Mouse (Mus musculus) heart, embryonic 14.5 days (tissue): ENCODE results near the gene Nr6a1. TPM values are rescaled to one million over a fixed set of nuclear protein-coding genes. Genes with fewer than 3 reads are reported as not detected.

Experiments used
- ATAC-seq: fragments of 200-750 bp; cut with Nextera tagmentation; 2 replicates; pipeline ENCODE4 v1.8.0; 2017; ENCODE audit warnings: low read depth, moderate TSS enrichment; ENCODE audit not compliant: insufficient number of reproducible peaks, insufficient read depth, low FRiP score
- H3K27ac ChIP-seq, 2 experiments: fragments of 200-500 bp in 1 of 2; fragments of 300-500 bp in 1 of 2; sonication (generic) in 1 of 2; replicated peaks in 1 of 2; 2 replicates each; pipeline ENCODE4 v1.5.1; 2012 to 2014; ENCODE audit warnings: low read depth in 2 of 2, low read length in 2 of 2, control low read depth in 1 of 2, mild to moderate bottlenecking in 1 of 2, mixed read lengths in 1 of 2; ENCODE audit not compliant: control insufficient read depth in 1 of 2, insufficient read depth in 1 of 2
- H3K27me3 ChIP-seq: fragments of 300-500 bp; sonication (generic); 2 replicates; pipeline ENCODE4 v1.6.1; 2014; ENCODE audit warnings: mild to moderate bottlenecking, low read length, control low read depth; ENCODE audit not compliant: control insufficient read depth, insufficient read depth
- H3K36me3 ChIP-seq: fragments of 300-500 bp; sonication (generic); 2 replicates; pipeline ENCODE4 v1.6.1; 2014; ENCODE audit warnings: mild to moderate bottlenecking, control low read depth, low read length, mixed read lengths; ENCODE audit not compliant: control insufficient read depth, insufficient read depth
- H3K4me1 ChIP-seq, 2 experiments: fragments of 200-500 bp in 1 of 2; fragments of 300-500 bp in 1 of 2; sonication (generic) in 1 of 2; 2 replicates each; pipeline ENCODE4 v1.6.1; 2012 to 2014; ENCODE audit warnings: low read length in 2 of 2, control low read depth in 1 of 2, mixed read lengths in 1 of 2; ENCODE audit not compliant: control insufficient read depth in 2 of 2, insufficient read depth in 2 of 2
- H3K4me2 ChIP-seq: fragments of 300-500 bp; sonication (generic); 2 replicates; pipeline ENCODE4 v1.6.1; 2014; ENCODE audit warnings: mild to moderate bottlenecking, low read length
- H3K4me3 ChIP-seq, 2 experiments: fragments of 200-500 bp in 1 of 2; fragments of 300-500 bp in 1 of 2; sonication (generic) in 1 of 2; 2 replicates each; pipeline ENCODE4 v1.5.1; 2012 to 2014; ENCODE audit warnings: low read length in 2 of 2, mild to moderate bottlenecking in 2 of 2, control low read depth in 1 of 2, low read depth in 1 of 2, moderate library complexity in 1 of 2; ENCODE audit not compliant: control insufficient read depth in 1 of 2, insufficient read depth in 1 of 2
- H3K9ac ChIP-seq: fragments of 300-500 bp; sonication (generic); 2 replicates; pipeline ENCODE4 v1.6.1; 2014; ENCODE audit warnings: mild to moderate bottlenecking, low read length
- H3K9me3 ChIP-seq: fragments of 300-500 bp; sonication (generic); 2 replicates; pipeline ENCODE4 v1.6.1; 2016; ENCODE audit warnings: low read length, control low read depth; ENCODE audit not compliant: control insufficient read depth
- WGBS: fragments of 180-500 bp; shearing (Covaris S2); extraction: QIAGEN DNeasy Blood & Tissue Kit; methylation state at CpG from one replicate; pipeline ENCODE4 v1.1.7; 2014; 5-methylcytosine and 5-hydroxymethylcytosine counted together
- microRNA-seq: library from miRNA; unstranded; fragments of <30 nt; microRNA quantifications from one replicate; pipeline ENCODE4, GENCODE M21; 2016
- polyA plus RNA-seq: library from polyadenylated mRNA; unstranded; fragments of >200 nt; fragmentation: Nextera tagmentation; extraction: Ambion mirVana; gene quantifications from 2 replicates; pipeline ENCODE4 v1.2.1, GENCODE M21; 2014

The Nr6a1 gene
- polyA plus RNA-seq, 1 experiment from 2014 or later: 0.78 TPM

DNA sequence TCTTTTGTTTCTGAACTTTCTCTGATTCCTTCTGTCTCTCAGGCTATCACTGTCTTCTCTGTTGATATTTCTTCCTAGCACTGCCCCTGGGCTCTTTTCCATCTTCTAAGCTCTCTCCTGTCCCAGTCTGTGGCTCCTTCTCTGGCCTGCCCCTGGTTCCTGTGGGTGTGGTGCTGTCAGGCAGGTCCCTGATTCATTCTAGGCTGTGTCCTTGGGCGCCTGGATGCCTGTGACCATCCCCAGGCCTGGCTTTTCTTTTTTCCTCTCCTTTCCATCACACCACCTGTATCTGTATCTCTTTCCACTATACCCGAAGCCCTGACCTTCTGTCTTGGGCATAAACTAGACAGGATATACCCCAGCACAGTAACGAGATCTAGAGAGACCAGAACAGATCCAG is 241.7 kb downstream of the Nr6a1 start:
- H3K27me3 ChIP-seq: peaks cover 30% of the 10 kb centered on the region
- H3K4me2 ChIP-seq: no peak overlapping the region
- no peak for ATAC-seq

DNA sequence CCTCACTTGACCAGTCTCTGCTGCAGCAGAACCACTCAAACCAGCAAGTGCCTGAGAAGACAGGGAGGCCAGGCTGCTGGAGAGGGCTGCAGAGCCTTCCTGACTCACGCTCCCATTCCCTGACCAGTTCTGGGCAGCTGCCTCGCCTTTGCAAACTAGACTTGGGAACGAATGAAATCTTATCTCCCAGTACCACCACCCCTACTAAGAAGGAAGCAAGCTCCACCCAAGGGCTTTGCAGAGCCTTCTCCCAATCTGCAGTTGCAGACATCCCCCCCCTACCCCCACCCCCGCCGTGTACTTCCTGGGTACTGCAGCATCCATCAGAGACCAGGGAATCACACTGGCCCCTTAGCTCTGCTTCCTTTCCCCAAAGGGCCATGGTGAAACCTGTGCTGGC is 244.4 kb downstream of the Nr6a1 start:
- Histone ChIP-seq H3K9me3 (no peaks in the 10 kb centered on the region), H3K4me3 (no peak overlapping the region), H3K27ac (no peak overlapping the region), H3K4me1 (no peaks in the 10 kb centered on the region), H3K27me3 (peaks cover 13% of the 10 kb centered on the region; the same call in 1 of the 2 replicates), H3K9ac (no peak overlapping the region), H3K36me3 (no peaks in the 10 kb centered on the region), H3K4me2 (no peak overlapping the region)
- ATAC-seq: no peak
- WGBS: 52% methylated on average over 5 of the region's 5 CpGs

More for the DNA sequence above, 241.7 kb downstream of the Nr6a1 start:
- Histone ChIP-seq H3K4me3 (no peak overlapping the region), H3K4me1 (peaks cover 0 to 3% of the 10 kb centered on the region in 2 experiments; a peak in 1 of 4 replicates), H3K36me3 (no peaks in the 10 kb centered on the region), H3K27ac (no peak overlapping the region), H3K9ac (no peak overlapping the region), H3K9me3 (no peaks in the 10 kb centered on the region)
- 61% methylated on average over 3 of the region's 3 CpGs for WGBS

DNA sequence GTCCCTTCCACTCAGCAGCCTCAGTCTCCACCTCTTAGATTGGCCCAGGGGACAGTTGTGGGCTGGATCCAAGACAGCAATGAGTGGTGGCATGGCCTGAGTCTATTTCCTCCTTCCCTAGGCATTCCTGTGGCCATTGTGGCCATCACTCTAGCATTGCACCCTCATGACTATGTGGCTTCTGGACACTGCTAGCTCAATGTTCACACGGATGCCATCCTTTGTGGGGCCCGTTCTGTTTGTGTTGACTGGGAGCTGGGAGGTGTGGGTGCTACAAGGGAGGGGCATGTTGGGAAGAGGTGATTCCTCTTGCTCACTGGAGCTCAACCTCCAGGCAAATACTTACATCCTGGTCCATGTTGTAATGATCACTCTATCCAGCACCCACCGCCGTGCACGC is 245.3 kb downstream of the Nr6a1 start:
- H3K27ac ChIP-seq: no peak overlapping the region
- H3K9me3 ChIP-seq: no peaks in the 10 kb centered on the region
- WGBS: 83% methylated on average over 5 of the region's 5 CpGs
- no peak overlapping the region for H3K4me3 ChIP-seq
- no peaks in the 10 kb centered on the region for H3K4me1 ChIP-seq
- H3K4me2 ChIP-seq: no peak overlapping the region
- ATAC-seq: no peak
- no peak overlapping the region for H3K9ac ChIP-seq
- H3K36me3 ChIP-seq: no peaks in the 10 kb centered on the region
- peaks cover 12% of the 10 kb centered on the region; the same call in 1 of the 2 replicates for H3K27me3 ChIP-seq

DNA sequence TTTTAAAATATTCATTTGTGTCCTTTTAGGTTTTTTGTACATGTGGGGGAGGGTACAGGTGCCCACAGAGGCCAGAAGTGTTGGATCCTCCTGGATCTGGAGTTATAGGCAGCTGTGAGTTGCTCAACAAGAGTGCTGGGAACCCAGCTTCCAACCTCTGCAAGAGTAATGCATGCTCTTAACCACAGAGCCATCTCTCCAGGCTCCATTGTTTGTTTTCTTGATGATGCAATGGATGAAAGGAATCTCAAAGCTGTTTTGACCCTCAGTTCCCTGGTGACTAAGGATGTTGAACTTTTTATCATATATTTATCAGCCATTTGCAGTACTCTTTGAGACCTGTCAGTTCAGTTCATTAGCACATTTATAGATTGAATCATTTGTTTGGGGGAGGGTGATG is 248.5 kb downstream of the Nr6a1 start:
- H3K9me3 ChIP-seq: no peaks in the 10 kb centered on the region
- H3K4me2 ChIP-seq: no peak overlapping the region
- no peak for ATAC-seq
- no peaks in the 10 kb centered on the region for H3K4me1 ChIP-seq
- no peaks in the 10 kb centered on the region for H3K36me3 ChIP-seq
- H3K27ac ChIP-seq: no peak overlapping the region
- no peak overlapping the region for H3K4me3 ChIP-seq
- no peak overlapping the region for H3K9ac ChIP-seq
- H3K27me3 ChIP-seq: peaks cover 10% of the 10 kb centered on the region; the same call in 1 of the 2 replicates

DNA sequence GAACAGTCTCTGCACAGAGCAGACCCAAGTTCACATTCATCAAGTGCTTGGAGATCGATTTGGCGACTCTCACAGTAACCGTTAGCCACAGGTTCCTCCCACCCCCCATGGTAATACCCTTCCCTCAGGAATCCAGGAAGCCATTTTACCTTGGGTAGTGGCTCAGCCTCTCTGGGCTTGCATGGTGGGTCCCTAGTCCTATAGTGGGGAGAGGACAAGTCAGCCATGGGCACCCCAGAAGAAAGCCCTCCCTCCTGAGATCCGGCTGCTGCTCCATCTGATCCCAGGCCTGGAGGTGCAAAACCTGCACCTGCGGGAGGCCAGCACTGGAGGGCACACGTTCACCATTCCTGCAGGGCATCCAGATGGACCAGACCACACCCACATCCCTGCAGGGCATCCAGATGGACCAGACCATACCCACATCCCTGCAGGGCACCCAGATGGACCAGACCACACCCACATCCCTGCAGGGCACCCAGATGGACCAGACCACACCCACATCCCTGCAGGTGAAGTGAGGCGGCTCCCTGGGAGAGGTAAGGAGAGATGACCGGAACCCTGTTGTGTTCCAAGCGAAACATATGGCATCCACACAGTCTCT is 252.0 kb downstream of the Nr6a1 start:
- no peak overlapping the region for H3K9ac ChIP-seq
- no peak overlapping the region for H3K27ac ChIP-seq
- no peak overlapping the region for H3K4me2 ChIP-seq
- H3K4me3 ChIP-seq: no peak overlapping the region
- H3K4me1 ChIP-seq: no peaks in the 10 kb centered on the region
- peaks cover 22% of the 10 kb centered on the region for H3K27me3 ChIP-seq
- 56% methylated on average over 9 of the region's 9 CpGs for WGBS
- no peaks in the 10 kb centered on the region for H3K36me3 ChIP-seq
- no peak for ATAC-seq
- no peaks in the 10 kb centered on the region for H3K9me3 ChIP-seq

Small RNA genes lying within 50 kb of the gene (microRNA-seq; reads per million reads assigned to microRNA genes)
- gene Mir181a-2 (144 reads per million, percentile 56 among the genes with 10 or more reads in this experiment), gene Mir181b-2 (1,280 reads per million, percentile 79 among the genes with 10 or more reads in this experiment)

Other genes with a start within 250 kb of the Nr6a1 start
- not detected in 2 replicates for gene Nr5a1, start 213.1 kb downstream of the Nr6a1 start, polyA plus RNA-seq
- 5.4 and 6.0 TPM in 2 replicates for gene Olfml2a, start 4.3 kb upstream of the Nr6a1 start, polyA plus RNA-seq
- 0.75 and 0.96 TPM in 2 replicates for gene Wdr38, start 69.8 kb upstream of the Nr6a1 start, polyA plus RNA-seq
- 82.8 and 85.4 TPM in 2 replicates for gene Arpc5l, start 77.7 kb upstream of the Nr6a1 start, polyA plus RNA-seq
- 608 and 670 TPM in 2 replicates for gene Rpl35, start 77.9 kb upstream of the Nr6a1 start, polyA plus RNA-seq
- gene Golga1, start 137.9 kb upstream of the Nr6a1 start, polyA plus RNA-seq: 25.5 and 26.9 TPM in 2 replicates